Mouse (Mus musculus): ENCODE measurements around the gene Anxa6.

DNA sequence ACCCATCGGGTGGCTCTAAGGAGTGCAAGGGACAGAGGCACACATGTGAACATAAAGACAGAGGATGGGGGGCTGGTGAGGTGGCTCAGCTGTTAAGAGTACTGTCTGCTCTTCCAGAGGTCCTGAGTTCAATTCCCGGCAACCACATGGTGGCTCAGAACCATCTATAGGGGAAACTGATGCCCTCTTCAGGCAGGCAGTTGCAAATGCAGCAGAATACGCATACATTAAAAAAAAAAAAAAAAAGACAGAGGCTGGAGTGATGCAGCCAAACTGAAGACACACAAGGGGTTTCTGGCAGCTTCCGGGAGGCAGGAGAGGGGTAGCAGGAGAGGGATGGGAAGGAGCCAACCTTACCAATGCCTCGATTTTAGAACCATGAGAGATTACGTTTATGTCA is 50.7 kb downstream of the Anxa6 start:
- no peak for TF ChIP-seq POLR2A (IDR thresholded peaks at IDR 0.05; ENCODE audit: extremely low read depth, insufficient read depth, low read length)
- TF ChIP-seq CTCF (IDR thresholded peaks at IDR 0.05; ENCODE audit: extremely low read depth, insufficient read depth, low read length), result no peak
